Mouse (Mus musculus) testis, adult 2 months (tissue): ENCODE results near the gene Dnm3. TPM values are rescaled to one million over a fixed set of nuclear protein-coding genes. Genes with fewer than 3 reads are reported as not detected.

Experiments used
- H3K27ac ChIP-seq: fragments of 200-500 bp; 2 replicates; pipeline ENCODE4 v1.5.1; 2012; ENCODE audit warnings: low read depth, low read length; ENCODE audit not compliant: control insufficient read depth, insufficient read depth
- H3K27me3 ChIP-seq: fragments of 200-500 bp; 2 replicates; pipeline ENCODE4 v1.6.1; 2012; ENCODE audit warnings: mild to moderate bottlenecking, low read length, moderate library complexity; ENCODE audit not compliant: control insufficient read depth, insufficient read depth
- H3K36me3 ChIP-seq: fragments of 200-500 bp; 2 replicates; pipeline ENCODE4 v1.6.1; 2012; ENCODE audit warnings: mild to moderate bottlenecking, low read length; ENCODE audit not compliant: control insufficient read depth, insufficient read depth
- H3K4me1 ChIP-seq: fragments of 200-500 bp; 2 replicates; pipeline ENCODE4 v1.6.1; 2012; ENCODE audit warnings: low read length; ENCODE audit not compliant: control insufficient read depth, insufficient read depth
- H3K4me3 ChIP-seq: fragments of 200-500 bp; 2 replicates; pipeline ENCODE4 v1.5.1; 2012; ENCODE audit warnings: low read depth, mild to moderate bottlenecking, low read length, moderate library complexity, mixed read lengths; ENCODE audit not compliant: control insufficient read depth
- CTCF ChIP-seq: fragments of 200-500 bp; IDR thresholded peaks from 2 replicates; pipeline ENCODE4 v1.5.1; 2012; ENCODE audit warnings: low read depth, mild to moderate bottlenecking, inconsistent platforms, low read length, moderate library complexity; ENCODE audit not compliant: control insufficient read depth, insufficient read depth, insufficient replicate concordance
- POLR2A ChIP-seq: fragments of 200-500 bp; IDR thresholded peaks from 2 replicates; pipeline ENCODE4 v1.6.1; 2012; ENCODE audit warnings: low read depth, mild to moderate bottlenecking, inconsistent platforms, low read length, moderate library complexity; ENCODE audit not compliant: control insufficient read depth
- polyA plus RNA-seq: library from polyadenylated mRNA; depleted of rRNA; stranded (reverse); fragments of >200 nt; gene quantifications from 2 replicates; pipeline ENCODE4 v1.2.3, GENCODE M21; 2012

The Dnm3 gene
- polyA plus RNA-seq, 1 experiment: 13.8 TPM

- no peaks in the 10 kb centered on the region for H3K4me1 ChIP-seq
- TF ChIP-seq POLR2A: no peak
- no peak for TF ChIP-seq CTCF
- no peaks in the 10 kb centered on the region for H3K27me3 ChIP-seq
- H3K36me3 ChIP-seq: no peaks in the 10 kb centered on the region
- H3K4me3 ChIP-seq: no peak overlapping the region
- H3K27ac ChIP-seq: no peak overlapping the region
Observed at GRCm38 (mm10) chr1:162149730-162150129, 328.1 kb downstream of the Dnm3 start.

- no peaks in the 10 kb centered on the region for H3K4me1 ChIP-seq
- H3K27ac ChIP-seq: no peak overlapping the region
- H3K4me3 ChIP-seq: no peak overlapping the region
- H3K27me3 ChIP-seq: no peaks in the 10 kb centered on the region
- TF ChIP-seq CTCF (no peak), POLR2A (no peak)
- no peaks in the 10 kb centered on the region for H3K36me3 ChIP-seq
Observed at GRCm38 (mm10) chr1:162147554-162147953, 330.3 kb downstream of the Dnm3 start.

GRCm38 (mm10) chr1:162145748-162146147 lies 332.1 kb downstream of the Dnm3 start:
- Histone ChIP-seq H3K27me3 (no peaks in the 10 kb centered on the region), H3K36me3 (no peaks in the 10 kb centered on the region), H3K4me1 (no peaks in the 10 kb centered on the region), H3K27ac (no peak overlapping the region), H3K4me3 (no peak overlapping the region)
- TF ChIP-seq CTCF (no peak), POLR2A (no peak)

GRCm38 (mm10) chr1:162144992-162145391 lies 332.8 kb downstream of the Dnm3 start:
- Histone ChIP-seq H3K36me3 (no peaks in the 10 kb centered on the region), H3K4me3 (no peak overlapping the region), H3K27ac (no peak overlapping the region), H3K4me1 (no peaks in the 10 kb centered on the region), H3K27me3 (no peaks in the 10 kb centered on the region)
- TF ChIP-seq CTCF (no peak), POLR2A (no peak)

- Histone ChIP-seq H3K36me3 (no peaks in the 10 kb centered on the region), H3K4me1 (no peaks in the 10 kb centered on the region), H3K27me3 (no peaks in the 10 kb centered on the region), H3K4me3 (no peak overlapping the region), H3K27ac (no peak overlapping the region)
- no peak for TF ChIP-seq POLR2A
Observed at GRCm38 (mm10) chr1:162143974-162144912, 333.6 kb downstream of the Dnm3 start.

GRCm38 (mm10) chr1:162142285-162142684 lies 335.5 kb downstream of the Dnm3 start:
- no peaks in the 10 kb centered on the region for H3K4me1 ChIP-seq
- no peaks in the 10 kb centered on the region for H3K27me3 ChIP-seq
- H3K27ac ChIP-seq: no peak overlapping the region
- TF ChIP-seq POLR2A: no peak
- no peak for TF ChIP-seq CTCF
- no peaks in the 10 kb centered on the region for H3K36me3 ChIP-seq
- no peak overlapping the region for H3K4me3 ChIP-seq

GRCm38 (mm10) chr1:162136328-162136727 lies 341.5 kb downstream of the Dnm3 start:
- Histone ChIP-seq H3K4me3 (no peak overlapping the region), H3K4me1 (no peaks in the 10 kb centered on the region), H3K27ac (no peak overlapping the region), H3K36me3 (no peaks in the 10 kb centered on the region), H3K27me3 (no peaks in the 10 kb centered on the region)
- no peak for TF ChIP-seq CTCF
- TF ChIP-seq POLR2A: no peak
